ENCODE assay signal across 8 mouse cellular contexts in genomic region chr15:101976641-101977040, GRCm38 (mm10). TPM values are rescaled to one million over a fixed set of nuclear protein-coding genes. Genes with fewer than 3 reads are reported as not detected.
DNase-seq lines count a peak whose midpoint lies in the region; ATAC-seq and TF ChIP-seq lines count a peak whose summit lies in the region.

No protein-coding gene starts in this region.

- DNase-seq in lung, postnatal 14 days, result no peak
- DNase-seq in embryo, embryonic 11 days, result no peak
- DNase-seq in cerebellum, adult 11 months, result no peak
- no peak for DNase-seq in ovary, postnatal 14 days (ENCODE audit: low spot score)

- no peaks in the 10 kb centered on the region for H3K36me3 ChIP-seq in lung, embryonic 16.5 days (ENCODE audit: control insufficient read depth, insufficient read depth, low read length)
- no peaks in the 10 kb centered on the region for H3K36me3 ChIP-seq in kidney, embryonic 14.5 days (ENCODE audit: control insufficient read depth, insufficient read depth, low read length)
- H3K36me3 ChIP-seq in neural tube, embryonic 12.5 days, result no peaks in the 10 kb centered on the region

- ATAC-seq in lung, embryonic 16.5 days (ENCODE audit: low read depth), result no peak
- ATAC-seq in kidney, embryonic 14.5 days (ENCODE audit: low FRiP score, low TSS enrichment), result peak; percentile 10; the same call in 1 of the 2 replicates
- ATAC-seq in neural tube, embryonic 12.5 days (ENCODE audit: low FRiP score, low read depth), result no peak

- no peaks in the 10 kb centered on the region; the same call in 1 of the 2 replicates for H3K27me3 ChIP-seq in lung, embryonic 16.5 days (ENCODE audit: control insufficient read depth, insufficient read depth, low read depth, low read length)
- no peaks in the 10 kb centered on the region for H3K27me3 ChIP-seq in kidney, embryonic 14.5 days (ENCODE audit: control insufficient read depth, insufficient read depth, low read length)
- peaks cover 5% of the 10 kb centered on the region for H3K27me3 ChIP-seq in neural tube, embryonic 12.5 days (replicated peaks)

- no peak for TF ChIP-seq POLR2A in embryonic fibroblast, embryonic 13.5 days (IDR thresholded peaks at IDR 0.05; ENCODE audit: low read depth, low read length)

- peak overlapping the region; percentile 88 for H3K27ac ChIP-seq in lung, embryonic 16.5 days (ENCODE audit: low read length)
- H3K27ac ChIP-seq in embryonic fibroblast, embryonic 13.5 days (ENCODE audit: insufficient read depth, low read length), result peak overlapping the region; percentile 86
- peak overlapping the region; percentile 92 for H3K27ac ChIP-seq in kidney, embryonic 14.5 days (ENCODE audit: low read depth, low read length)
- H3K27ac ChIP-seq in neural tube, embryonic 12.5 days, result no peak overlapping the region

- peaks cover 36% of the 10 kb centered on the region for H3K4me1 ChIP-seq in lung, embryonic 16.5 days (replicated peaks; ENCODE audit: control insufficient read depth, insufficient read depth, low read length)
- peaks cover 19% of the 10 kb centered on the region for H3K4me1 ChIP-seq in embryonic fibroblast, embryonic 13.5 days (ENCODE audit: control insufficient read depth, insufficient read depth, low read length)
- H3K4me1 ChIP-seq in kidney, embryonic 14.5 days (ENCODE audit: control insufficient read depth, insufficient read depth, low read length), result peaks cover 32% of the 10 kb centered on the region
- H3K4me1 ChIP-seq in neural tube, embryonic 12.5 days, result peaks cover 27% of the 10 kb centered on the region

- no peaks in the 10 kb centered on the region for H3K9me3 ChIP-seq in lung, embryonic 16.5 days (ENCODE audit: control insufficient read depth, low read length)
- H3K9me3 ChIP-seq in kidney, embryonic 14.5 days (ENCODE audit: control insufficient read depth, low read length), result no peaks in the 10 kb centered on the region
- no peaks in the 10 kb centered on the region for H3K9me3 ChIP-seq in neural tube, embryonic 12.5 days

- H3K4me2 ChIP-seq in lung, embryonic 16.5 days (ENCODE audit: low read depth, low read length), result peak overlapping the region; percentile 65
- peak overlapping the region; percentile 58 for H3K4me2 ChIP-seq in kidney, embryonic 14.5 days (replicated peaks; ENCODE audit: low read depth, low read length)
- H3K4me2 ChIP-seq in neural tube, embryonic 12.5 days (replicated peaks), result peak overlapping the region; percentile 79

- WGBS in lung, embryonic 16.5 days, result 35% methylated on average over 3 of the region's 3 CpGs
- WGBS in kidney, embryonic 14.5 days, result 36% methylated on average over 3 of the region's 3 CpGs
- WGBS in neural tube, embryonic 12.5 days, result 57% methylated on average over 3 of the region's 3 CpGs

- no peak for TF ChIP-seq CTCF in embryonic fibroblast, embryonic 13.5 days (IDR thresholded peaks at IDR 0.05; ENCODE audit: borderline replicate concordance, insufficient read depth, low read length)

- H3K4me3 ChIP-seq in lung, embryonic 16.5 days (ENCODE audit: low read length), result no peak overlapping the region
- H3K4me3 ChIP-seq in embryonic fibroblast, embryonic 13.5 days (ENCODE audit: insufficient read depth, low read length), result no peak overlapping the region
- no peak overlapping the region for H3K4me3 ChIP-seq in kidney, embryonic 14.5 days (ENCODE audit: low read length)
- no peak overlapping the region; the same call in 1 of the 2 replicates for H3K4me3 ChIP-seq in neural tube, embryonic 12.5 days

- H3K9ac ChIP-seq in lung, embryonic 16.5 days (ENCODE audit: low read length), result peak overlapping the region; percentile 71
- peak overlapping the region; percentile 57; the same call in 1 of the 2 replicates for H3K9ac ChIP-seq in kidney, embryonic 14.5 days (ENCODE audit: low read depth, low read length)
- peak overlapping the region; percentile 62; the same call in 1 of the 2 replicates for H3K9ac ChIP-seq in neural tube, embryonic 12.5 days

RNA-seq across cellular contexts. Expression of gene Krt78, which starts 22.6 kb away (rescaled TPM):
- polyA plus RNA-seq in lung, embryonic 16.5 days (2015; fragmentation: Nextera tagmentation; extraction: Ambion mirVana), result 0.10 and 0.21 TPM in 2 replicates
- not detected in 2 replicates for polyA plus RNA-seq in embryonic fibroblast, embryonic 13.5 days (2011; ENCODE audit: insufficient read length, low read depth, missing spikeins)
- polyA plus RNA-seq in kidney, embryonic 14.5 days (2014; fragmentation: Nextera tagmentation; extraction: Ambion mirVana), result not detected in 2 replicates
- polyA plus RNA-seq in neural tube, embryonic 12.5 days (2016; fragmentation: Nextera tagmentation; extraction: Ambion mirVana), result 0.05 TPM in 1 of 2 replicates, not detected in the other

RNA-seq across cellular contexts. Expression of gene Krt8, which starts 27.6 kb away (rescaled TPM):
- 402 and 445 TPM in 2 replicates for polyA plus RNA-seq in lung, embryonic 16.5 days (2015; fragmentation: Nextera tagmentation; extraction: Ambion mirVana)
- polyA plus RNA-seq in embryonic fibroblast, embryonic 13.5 days (2011; ENCODE audit: insufficient read length, low read depth, missing spikeins), result 0.25 TPM in 1 of 2 replicates, not detected in the other
- 179 and 184 TPM in 2 replicates for polyA plus RNA-seq in kidney, embryonic 14.5 days (2014; fragmentation: Nextera tagmentation; extraction: Ambion mirVana)
- polyA plus RNA-seq in neural tube, embryonic 12.5 days (2016; fragmentation: Nextera tagmentation; extraction: Ambion mirVana), result 5.4 and 6.8 TPM in 2 replicates

RNA-seq across cellular contexts. Expression of gene Krt79, which starts 36.5 kb away (rescaled TPM):
- polyA plus RNA-seq in lung, embryonic 16.5 days (2015; fragmentation: Nextera tagmentation; extraction: Ambion mirVana), result 0.80 and 1.2 TPM in 2 replicates
- not detected in 2 replicates for polyA plus RNA-seq in embryonic fibroblast, embryonic 13.5 days (2011; ENCODE audit: insufficient read length, low read depth, missing spikeins)
- polyA plus RNA-seq in kidney, embryonic 14.5 days (2014; fragmentation: Nextera tagmentation; extraction: Ambion mirVana), result 0.41 and 0.49 TPM in 2 replicates
- polyA plus RNA-seq in neural tube, embryonic 12.5 days (2016; fragmentation: Nextera tagmentation; extraction: Ambion mirVana), result 0.18 TPM in 1 of 2 replicates, not detected in the other

RNA-seq across cellular contexts. Expression of gene Krt18, which starts 51.3 kb away (rescaled TPM):
- polyA plus RNA-seq in lung, embryonic 16.5 days (2015; fragmentation: Nextera tagmentation; extraction: Ambion mirVana), result 263 and 293 TPM in 2 replicates
- polyA plus RNA-seq in embryonic fibroblast, embryonic 13.5 days (2011; ENCODE audit: insufficient read length, low read depth, missing spikeins), result 1.6 and 8.2 TPM in 2 replicates
- polyA plus RNA-seq in kidney, embryonic 14.5 days (2014; fragmentation: Nextera tagmentation; extraction: Ambion mirVana), result 140 and 164 TPM in 2 replicates
- 4.1 and 4.2 TPM in 2 replicates for polyA plus RNA-seq in neural tube, embryonic 12.5 days (2016; fragmentation: Nextera tagmentation; extraction: Ambion mirVana)

RNA-seq across cellular contexts. Expression of gene Krt4, which starts 52.1 kb away (rescaled TPM):
- polyA plus RNA-seq in lung, embryonic 16.5 days (2015; fragmentation: Nextera tagmentation; extraction: Ambion mirVana), result 14.2 and 23.3 TPM in 2 replicates
- not detected in 2 replicates for polyA plus RNA-seq in embryonic fibroblast, embryonic 13.5 days (2011; ENCODE audit: insufficient read length, low read depth, missing spikeins)
- 0.11 and 0.38 TPM in 2 replicates for polyA plus RNA-seq in kidney, embryonic 14.5 days (2014; fragmentation: Nextera tagmentation; extraction: Ambion mirVana)
- polyA plus RNA-seq in neural tube, embryonic 12.5 days (2016; fragmentation: Nextera tagmentation; extraction: Ambion mirVana), result not detected in 2 replicates

Comparison
In these comparisons a context has a peak if more than half of its experiments do, and no peak if none do; other contexts are left out.
1. RNA of gene Krt8, which starts 27.6 kb away (polyA plus RNA-seq): 402 to 445 TPM in lung, embryonic 16.5 days and 179 to 184 TPM in kidney, embryonic 14.5 days; 5.4 to 6.8 TPM in neural tube, embryonic 12.5 days and 0.25 TPM in embryonic fibroblast, embryonic 13.5 days; every median in the first group is over 10 times any median in the second.
2. Peak in every context shown above with its lines, with median percentiles within 50 percentile points of each other: H3K4me2 ChIP-seq and H3K9ac ChIP-seq.